Mouse (Mus musculus): ENCODE data around the gene Trpv3. TPM values are rescaled to one million over a fixed set of nuclear protein-coding genes. Genes with fewer than 3 reads are reported as not detected.

Trpv3 gene
- 0.11 TPM in 1 of 2 replicates, not detected in the other for polyA plus RNA-seq (2011; ENCODE audit: insufficient read depth, insufficient read length, low read depth, missing spikeins)

DNA sequence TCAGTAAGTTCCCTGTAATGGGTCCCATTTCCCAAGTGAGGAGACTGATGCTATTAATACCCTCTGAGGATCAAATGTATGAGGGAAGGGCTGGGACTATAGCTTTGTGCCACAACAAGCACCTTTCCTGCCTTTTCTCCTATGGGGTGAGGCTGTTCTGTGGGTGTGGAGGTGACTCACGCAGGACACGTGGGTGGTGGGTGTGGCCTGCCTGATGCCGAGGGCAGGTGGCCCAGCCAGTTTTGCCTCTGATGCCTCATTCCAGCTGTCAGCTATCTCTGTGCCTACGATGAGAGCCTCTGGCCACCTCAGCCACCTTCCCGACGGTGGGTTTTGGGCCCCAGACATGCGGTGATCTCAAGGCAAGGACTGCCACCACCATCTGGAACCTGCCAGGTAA, at the start of gene Trpv3:
Trpv3 (plus strand) TSS at position 122 of the 400 bp plus-strand sequence.
- Histone ChIP-seq H3K27ac (ENCODE audit: insufficient read depth, low read length) (no peak within 1 kb of the TSS), H3K36me3 (ENCODE audit: control insufficient read depth, insufficient read depth, low read length, poor library complexity, severe bottlenecking) (no peaks in the 10 kb centered on the region), H3K9ac (ENCODE audit: low read depth, poor library complexity, severe bottlenecking) (no peak within 1 kb of the TSS), H3K9me3 (replicated peaks; ENCODE audit: control insufficient read depth, insufficient read depth, low read length, poor library complexity, severe bottlenecking) (no peaks in the 10 kb centered on the region), H3K27me3 (ENCODE audit: control insufficient read depth, insufficient read depth, low read length, poor library complexity, severe bottlenecking) (no peaks in the 10 kb centered on the region), H3K4me3 (ENCODE audit: low read depth, low read length) (no peak within 1 kb of the TSS), H3K4me1 (ENCODE audit: control insufficient read depth, insufficient read depth, low read length) (no peaks in the 10 kb centered on the region)
- TF ChIP-seq POLR2A (IDR thresholded peaks at IDR 0.05; ENCODE audit: insufficient read depth, low read length) (no peak), CTCF (IDR thresholded peaks at IDR 0.05; ENCODE audit: low read depth, low read length) (no peak), EP300 (IDR thresholded peaks at IDR 0.05; ENCODE audit: insufficient read depth, low read depth, low read length) (no peak)

GRCm38 (mm10) chr11:73219671-73220070, 47.5 kb upstream of the Trpv3 start:
- H3K27ac ChIP-seq (ENCODE audit: insufficient read depth, low read length) = no peak overlapping the region
- no peaks in the 10 kb centered on the region for H3K27me3 ChIP-seq (ENCODE audit: control insufficient read depth, insufficient read depth, low read length, poor library complexity, severe bottlenecking)
- TF ChIP-seq EP300 (IDR thresholded peaks at IDR 0.05; ENCODE audit: insufficient read depth, low read depth, low read length) (no peak), CTCF (IDR thresholded peaks at IDR 0.05; ENCODE audit: low read depth, low read length) (peak; percentile 14)
- no peak overlapping the region for H3K4me3 ChIP-seq (ENCODE audit: low read depth, low read length)
- no peaks in the 10 kb centered on the region for H3K9me3 ChIP-seq (replicated peaks; ENCODE audit: control insufficient read depth, insufficient read depth, low read length, poor library complexity, severe bottlenecking)
- no peaks in the 10 kb centered on the region for H3K4me1 ChIP-seq (ENCODE audit: control insufficient read depth, insufficient read depth, low read length)
- no peak overlapping the region for H3K9ac ChIP-seq (ENCODE audit: low read depth, poor library complexity, severe bottlenecking)
- H3K36me3 ChIP-seq (ENCODE audit: control insufficient read depth, insufficient read depth, low read length, poor library complexity, severe bottlenecking) = no peaks in the 10 kb centered on the region

DNA sequence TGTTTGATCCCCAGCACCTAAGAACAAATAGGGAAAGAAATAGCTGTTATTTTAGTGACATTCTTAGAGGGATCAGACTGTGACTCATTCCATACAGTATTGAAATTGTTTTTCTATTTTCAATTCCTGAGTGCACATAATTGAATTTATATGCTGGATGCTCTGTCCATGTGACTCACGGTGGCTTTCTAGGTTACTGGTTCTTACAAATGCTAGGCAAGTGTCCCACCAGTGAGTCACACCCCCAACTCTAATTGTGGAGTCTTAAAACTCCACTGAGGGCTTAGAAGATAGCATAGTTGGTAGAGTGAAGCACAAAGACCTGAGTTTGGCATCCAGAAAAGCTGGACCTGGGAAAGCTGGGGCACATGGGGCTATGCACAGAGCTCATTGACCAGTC, 46.5 kb upstream of the Trpv3 start:
- H3K9ac ChIP-seq (ENCODE audit: low read depth, poor library complexity, severe bottlenecking) = no peak overlapping the region
- H3K36me3 ChIP-seq (ENCODE audit: control insufficient read depth, insufficient read depth, low read length, poor library complexity, severe bottlenecking) = no peaks in the 10 kb centered on the region
- H3K27ac ChIP-seq (ENCODE audit: insufficient read depth, low read length) = no peak overlapping the region
- no peak overlapping the region for H3K4me3 ChIP-seq (ENCODE audit: low read depth, low read length)
- TF ChIP-seq EP300 (IDR thresholded peaks at IDR 0.05; ENCODE audit: insufficient read depth, low read depth, low read length) (no peak), CTCF (IDR thresholded peaks at IDR 0.05; ENCODE audit: low read depth, low read length) (no peak), POLR2A (IDR thresholded peaks at IDR 0.05; ENCODE audit: insufficient read depth, low read length) (no peak)
- H3K9me3 ChIP-seq (replicated peaks; ENCODE audit: control insufficient read depth, insufficient read depth, low read length, poor library complexity, severe bottlenecking) = no peaks in the 10 kb centered on the region
- H3K27me3 ChIP-seq (ENCODE audit: control insufficient read depth, insufficient read depth, low read length, poor library complexity, severe bottlenecking) = no peaks in the 10 kb centered on the region
- no peaks in the 10 kb centered on the region for H3K4me1 ChIP-seq (ENCODE audit: control insufficient read depth, insufficient read depth, low read length)

GRCm38 (mm10) chr11:73222846-73223245, 44.3 kb upstream of the Trpv3 start:
- H3K36me3 ChIP-seq (ENCODE audit: control insufficient read depth, insufficient read depth, low read length, poor library complexity, severe bottlenecking) = no peaks in the 10 kb centered on the region
- no peak overlapping the region for H3K27ac ChIP-seq (ENCODE audit: insufficient read depth, low read length)
- H3K4me1 ChIP-seq (ENCODE audit: control insufficient read depth, insufficient read depth, low read length) = no peaks in the 10 kb centered on the region
- no peaks in the 10 kb centered on the region for H3K9me3 ChIP-seq (replicated peaks; ENCODE audit: control insufficient read depth, insufficient read depth, low read length, poor library complexity, severe bottlenecking)
- H3K4me3 ChIP-seq (ENCODE audit: low read depth, low read length) = no peak overlapping the region
- TF ChIP-seq POLR2A (IDR thresholded peaks at IDR 0.05; ENCODE audit: insufficient read depth, low read length) (no peak), EP300 (IDR thresholded peaks at IDR 0.05; ENCODE audit: insufficient read depth, low read depth, low read length) (no peak)
- no peak overlapping the region for H3K9ac ChIP-seq (ENCODE audit: low read depth, poor library complexity, severe bottlenecking)
- no peaks in the 10 kb centered on the region for H3K27me3 ChIP-seq (ENCODE audit: control insufficient read depth, insufficient read depth, low read length, poor library complexity, severe bottlenecking)

DNA sequence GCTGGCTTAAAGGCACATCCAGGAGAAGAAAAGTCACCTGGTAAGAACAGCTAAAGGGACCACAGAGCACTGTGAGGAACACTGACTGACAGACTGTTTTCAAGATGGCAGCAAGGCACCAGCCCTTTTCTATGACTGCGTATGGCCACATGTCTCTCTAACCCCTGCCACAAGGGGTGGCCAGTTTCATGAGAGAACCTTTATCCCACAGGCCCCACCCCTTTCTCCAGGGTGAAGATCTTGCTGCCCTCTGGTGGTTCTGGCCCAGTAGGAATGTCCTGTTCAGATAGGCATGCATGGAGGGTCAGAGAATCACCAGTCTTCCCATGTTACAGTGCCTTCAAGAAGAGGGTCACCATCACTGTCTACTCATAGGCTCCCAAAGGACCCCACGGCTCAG, 43.2 kb upstream of the Trpv3 start:
- no peaks in the 10 kb centered on the region for H3K27me3 ChIP-seq (ENCODE audit: control insufficient read depth, insufficient read depth, low read length, poor library complexity, severe bottlenecking)
- H3K27ac ChIP-seq (ENCODE audit: insufficient read depth, low read length) = no peak overlapping the region
- no peaks in the 10 kb centered on the region for H3K36me3 ChIP-seq (ENCODE audit: control insufficient read depth, insufficient read depth, low read length, poor library complexity, severe bottlenecking)
- H3K9me3 ChIP-seq (replicated peaks; ENCODE audit: control insufficient read depth, insufficient read depth, low read length, poor library complexity, severe bottlenecking) = no peaks in the 10 kb centered on the region
- no peak overlapping the region for H3K4me3 ChIP-seq (ENCODE audit: low read depth, low read length)
- TF ChIP-seq POLR2A (IDR thresholded peaks at IDR 0.05; ENCODE audit: insufficient read depth, low read length) = no peak
- TF ChIP-seq CTCF (IDR thresholded peaks at IDR 0.05; ENCODE audit: low read depth, low read length) = peak; percentile 21
- H3K9ac ChIP-seq (ENCODE audit: low read depth, poor library complexity, severe bottlenecking) = no peak overlapping the region
- no peaks in the 10 kb centered on the region for H3K4me1 ChIP-seq (ENCODE audit: control insufficient read depth, insufficient read depth, low read length)

GRCm38 (mm10) chr11:73225856-73226255, 41.3 kb upstream of the Trpv3 start:
- no peaks in the 10 kb centered on the region for H3K27me3 ChIP-seq (ENCODE audit: control insufficient read depth, insufficient read depth, low read length, poor library complexity, severe bottlenecking)
- no peaks in the 10 kb centered on the region for H3K4me1 ChIP-seq (ENCODE audit: control insufficient read depth, insufficient read depth, low read length)
- TF ChIP-seq CTCF (IDR thresholded peaks at IDR 0.05; ENCODE audit: low read depth, low read length) = no peak
- no peak for TF ChIP-seq EP300 (IDR thresholded peaks at IDR 0.05; ENCODE audit: insufficient read depth, low read depth, low read length)
- no peak for TF ChIP-seq POLR2A (IDR thresholded peaks at IDR 0.05; ENCODE audit: insufficient read depth, low read length)
- H3K9me3 ChIP-seq (replicated peaks; ENCODE audit: control insufficient read depth, insufficient read depth, low read length, poor library complexity, severe bottlenecking) = no peaks in the 10 kb centered on the region
- H3K36me3 ChIP-seq (ENCODE audit: control insufficient read depth, insufficient read depth, low read length, poor library complexity, severe bottlenecking) = no peaks in the 10 kb centered on the region
- no peak overlapping the region for H3K27ac ChIP-seq (ENCODE audit: insufficient read depth, low read length)
- no peak overlapping the region for H3K4me3 ChIP-seq (ENCODE audit: low read depth, low read length)
- no peak overlapping the region for H3K9ac ChIP-seq (ENCODE audit: low read depth, poor library complexity, severe bottlenecking)
